Mouse (Mus musculus) liver, embryonic 11.5 days (tissue): ENCODE measurements around the gene Fgfr2. TPM values are rescaled to one million over a fixed set of nuclear protein-coding genes. Genes with fewer than 3 reads are reported as not detected.
"Not testable (repeated sequence)": the region's sequence is repeated elsewhere in the genome, so short reads cannot be mapped to it uniquely, and the experiment has no call there.

Experiments
- ATAC-seq: fragments of 200-750 bp; cut with Nextera tagmentation; replicated peaks from 2 replicates; pipeline ENCODE4 v1.8.0; 2017; ENCODE audit warnings: moderate number of reproducible peaks, mild to moderate bottlenecking, moderate TSS enrichment, moderate library complexity; ENCODE audit not compliant: low FRiP score
- DNase-seq: peaks from one replicate; pipeline ENCODE4 v3.0.0-alpha.2; 2017; ENCODE audit warnings: low spot score
- H3K27ac ChIP-seq: fragments of 300-500 bp; sonication (generic); 2 replicates; pipeline ENCODE4 v1.5.1; 2014; ENCODE audit warnings: mild to moderate bottlenecking, low read depth, low read length, control low read depth
- H3K27me3 ChIP-seq: fragments of 300-500 bp; sonication (generic); replicated peaks from 2 replicates; pipeline ENCODE4 v1.6.1; 2014; ENCODE audit warnings: low read length, mixed read lengths; ENCODE audit not compliant: control insufficient read depth, insufficient read depth
- H3K36me3 ChIP-seq: fragments of 300-500 bp; sonication (generic); 2 replicates; pipeline ENCODE4 v1.6.1; 2014; ENCODE audit warnings: mild to moderate bottlenecking, low read length, moderate library complexity, mixed read lengths; ENCODE audit not compliant: control insufficient read depth, insufficient read depth
- H3K4me1 ChIP-seq: fragments of 300-500 bp; sonication (generic); replicated peaks from 2 replicates; pipeline ENCODE4 v1.6.1; 2014; ENCODE audit warnings: low read length, mixed read lengths; ENCODE audit not compliant: control insufficient read depth, insufficient read depth
- H3K4me2 ChIP-seq: fragments of 300-500 bp; sonication (generic); 2 replicates; pipeline ENCODE4 v1.6.1; 2014; ENCODE audit warnings: mild to moderate bottlenecking, control low read depth, moderate library complexity
- H3K4me3 ChIP-seq: fragments of 300-500 bp; sonication (generic); 2 replicates; pipeline ENCODE4 v1.5.1; 2014; ENCODE audit warnings: low read depth, low read length, control low read depth
- H3K9ac ChIP-seq: fragments of 300-500 bp; sonication (generic); 2 replicates; pipeline ENCODE4 v1.6.1; 2014; ENCODE audit warnings: low read depth, low read length, control low read depth
- H3K9me3 ChIP-seq: fragments of 300-500 bp; sonication (generic); 2 replicates; pipeline ENCODE4 v1.6.1; 2016; ENCODE audit warnings: low read length, inconsistent platforms, mixed read lengths; ENCODE audit not compliant: control insufficient read depth
- WGBS: fragments of 180-500 bp; shearing (Covaris S2); extraction: QIAGEN DNeasy Blood & Tissue Kit; methylation state at CpG from one replicate; pipeline ENCODE4 v1.1.7; 2014; 5-methylcytosine and 5-hydroxymethylcytosine counted together
- polyA plus RNA-seq: library from polyadenylated mRNA; unstranded; fragments of >200 nt; fragmentation: Nextera tagmentation; extraction: Ambion mirVana; gene quantifications from 2 replicates; pipeline ENCODE4 v1.2.1, GENCODE M21; 2014

Fgfr2 gene
- polyA plus RNA-seq, 1 experiment from 2014 or later: 32.6 TPM

DNA sequence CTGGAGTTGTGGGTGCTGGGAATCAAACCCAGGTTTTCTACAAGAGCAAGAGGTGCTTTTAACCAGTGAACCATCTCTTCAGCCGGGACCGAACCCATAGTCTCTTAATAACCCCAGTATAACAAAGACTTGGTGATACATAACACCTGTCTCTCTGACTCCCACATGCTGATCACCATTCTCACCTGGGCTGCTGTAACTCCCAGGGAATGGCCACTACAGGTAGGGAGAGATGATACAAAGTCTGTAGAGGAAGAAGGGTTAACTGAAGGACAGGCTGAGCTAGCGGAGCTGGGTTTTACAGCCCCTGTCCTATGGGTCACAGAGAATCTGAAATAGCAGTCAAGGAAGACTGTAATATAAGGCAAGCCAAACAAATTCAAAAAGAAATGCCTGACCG is 2580.0 kb downstream of the Fgfr2 start:
- 96% methylated on average over 4 of the region's 4 CpGs for WGBS
- Histone ChIP-seq H3K27ac (no peak overlapping the region), H3K4me1 (peaks cover 18% of the 10 kb centered on the region), H3K4me3 (no peak overlapping the region), H3K27me3 (no peaks in the 10 kb centered on the region), H3K9me3 (no peaks in the 10 kb centered on the region), H3K9ac (no peak overlapping the region), H3K36me3 (peaks cover 40% of the 10 kb centered on the region), H3K4me2 (no peak overlapping the region)
- DNase-seq (no peak), ATAC-seq (no peak)

GRCm38 (mm10) chr7:130540176-130540575 is 2583.0 kb downstream of the Fgfr2 start:
- peaks cover 51% of the 10 kb centered on the region for H3K36me3 ChIP-seq
- DNase-seq: no peak
- no peak overlapping the region for H3K4me2 ChIP-seq
- WGBS: 87% methylated on average over 7 of the region's 7 CpGs
- peaks cover 4% of the 10 kb centered on the region for H3K4me1 ChIP-seq
- H3K9ac ChIP-seq: no peak overlapping the region
- H3K4me3 ChIP-seq: no peak overlapping the region
- no peaks in the 10 kb centered on the region for H3K9me3 ChIP-seq
- ATAC-seq: no peak
- H3K27me3 ChIP-seq: no peaks in the 10 kb centered on the region
- H3K27ac ChIP-seq: no peak overlapping the region

- 86% methylated on average over 4 of the region's 4 CpGs for WGBS
Observed at GRCm38 (mm10) chr7:130537068-130537467, 2586.1 kb downstream of the Fgfr2 start.

GRCm38 (mm10) chr7:130535174-130535573 is 2588.0 kb downstream of the Fgfr2 start:
- peaks cover 40% of the 10 kb centered on the region for H3K36me3 ChIP-seq
- ATAC-seq (no peak), DNase-seq (no peak)
- no peaks in the 10 kb centered on the region for H3K4me1 ChIP-seq
- H3K4me3 ChIP-seq: no peak overlapping the region
- no peak overlapping the region for H3K4me2 ChIP-seq
- no peaks in the 10 kb centered on the region for H3K9me3 ChIP-seq
- no peak overlapping the region for H3K9ac ChIP-seq
- H3K27me3 ChIP-seq: no peaks in the 10 kb centered on the region
- WGBS: 92% methylated on average over 4 of the region's 4 CpGs
- H3K27ac ChIP-seq: no peak overlapping the region

More at GRCm38 (mm10) chr7:130537068-130537467, 2586.1 kb downstream of the Fgfr2 start:
- Histone ChIP-seq H3K4me3 (no peak overlapping the region), H3K36me3 (peaks cover 44% of the 10 kb centered on the region), H3K27ac (no peak overlapping the region), H3K27me3 (no peaks in the 10 kb centered on the region), H3K4me1 (no peaks in the 10 kb centered on the region), H3K9me3 (no peaks in the 10 kb centered on the region), H3K4me2 (no peak overlapping the region), H3K9ac (no peak overlapping the region)
- DNase-seq (no peak), ATAC-seq (no peak)

GRCm38 (mm10) chr7:130533316-130534260 is 2589.6 kb downstream of the Fgfr2 start:
- no peak overlapping the region for H3K4me2 ChIP-seq
- peaks cover 35% of the 10 kb centered on the region for H3K36me3 ChIP-seq
- WGBS: 48% methylated on average over 24 of the region's 25 CpGs
- H3K4me1 ChIP-seq: no peaks in the 10 kb centered on the region
- H3K27me3 ChIP-seq: no peaks in the 10 kb centered on the region
- DNase-seq (peak; percentile 85), ATAC-seq (peak; percentile 82)
- H3K4me3 ChIP-seq: no peak overlapping the region
- no peaks in the 10 kb centered on the region for H3K9me3 ChIP-seq
- H3K27ac ChIP-seq: no peak overlapping the region
- no peak overlapping the region for H3K9ac ChIP-seq

DNA sequence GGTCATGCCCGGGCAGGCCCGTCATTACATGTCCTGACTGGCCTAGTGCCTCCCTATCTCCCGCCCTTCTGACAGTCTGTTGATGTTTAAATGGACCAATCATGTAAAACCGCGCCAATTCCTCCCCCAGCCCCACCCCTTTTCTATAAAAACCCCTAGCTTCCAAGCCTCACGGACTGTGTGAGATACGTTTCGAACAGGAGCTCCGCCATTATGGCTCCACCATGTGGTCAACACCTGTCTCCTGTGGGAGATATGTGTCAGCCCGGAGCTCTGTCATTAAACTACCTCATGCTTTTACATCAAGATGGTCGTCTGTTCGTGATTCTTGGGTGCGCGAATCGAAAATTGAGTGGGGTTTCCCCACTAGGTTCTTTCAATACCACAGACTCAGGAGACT is 2592.0 kb downstream of the Fgfr2 start:
- DNase-seq, H3K4me3 ChIP-seq, H3K9me3 ChIP-seq, H3K9ac ChIP-seq, H3K4me2 ChIP-seq, H3K27me3 ChIP-seq, H3K4me1 ChIP-seq, H3K27ac ChIP-seq, ATAC-seq: not testable (repeated sequence)
- 93% methylated on average over 14 of the region's 15 CpGs for WGBS
- peaks cover 19% of the 10 kb centered on the region for H3K36me3 ChIP-seq

GRCm38 (mm10) chr7:130527306-130527705 is 2595.8 kb downstream of the Fgfr2 start:
- Histone ChIP-seq H3K9ac (no peak overlapping the region), H3K9me3 (no peaks in the 10 kb centered on the region), H3K4me2 (no peak overlapping the region), H3K4me3 (no peak overlapping the region), H3K36me3 (peaks cover 9% of the 10 kb centered on the region; the same call in 1 of the 2 replicates), H3K27me3 (no peaks in the 10 kb centered on the region), H3K27ac (no peak overlapping the region), H3K4me1 (no peaks in the 10 kb centered on the region)
- no peak for ATAC-seq
- 84% methylated on average over 9 of the region's 9 CpGs for WGBS
- DNase-seq: no peak

DNA sequence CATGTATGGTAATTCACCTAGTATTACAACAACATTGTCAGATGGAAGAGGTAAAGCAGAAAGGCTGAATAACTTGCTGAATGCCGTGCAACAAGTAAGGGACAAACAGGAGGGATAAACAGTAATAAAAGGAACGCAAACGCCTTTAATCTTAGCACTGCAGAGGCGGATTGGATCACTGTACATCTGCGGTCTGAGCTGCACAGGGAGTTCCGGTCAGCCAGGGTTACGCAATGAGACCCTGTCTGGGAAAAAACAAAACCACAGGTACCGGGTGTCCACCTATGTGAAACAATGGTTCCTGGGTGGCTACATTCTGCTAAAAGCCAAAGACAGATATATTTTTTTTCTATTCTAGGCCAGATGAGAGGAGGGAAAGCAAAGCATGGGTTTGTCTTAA is 2599.7 kb downstream of the Fgfr2 start:
- DNase-seq (no peak), ATAC-seq (no peak)
- H3K36me3 ChIP-seq: no peaks in the 10 kb centered on the region
- no peaks in the 10 kb centered on the region for H3K9me3 ChIP-seq
- WGBS: 73% methylated on average over 8 of the region's 8 CpGs
- no peak overlapping the region for H3K9ac ChIP-seq
- H3K27me3 ChIP-seq: no peaks in the 10 kb centered on the region
- no peak overlapping the region for H3K4me2 ChIP-seq
- H3K4me1 ChIP-seq: peaks cover 5% of the 10 kb centered on the region
- no peak overlapping the region for H3K27ac ChIP-seq
- no peak overlapping the region for H3K4me3 ChIP-seq
